Mouse (Mus musculus): ENCODE measurements around the gene Micall1.

Micall1 gene

GRCm38 (mm10) chr15:79097135-79097534 lies 11.6 kb upstream of the Micall1 start:
- no peak for DNase-seq (ENCODE audit: low spot score in 2 of 2)

GRCm38 (mm10) chr15:79097611-79098025 lies 11.1 kb upstream of the Micall1 start:
- no peak for DNase-seq (ENCODE audit: low spot score in 2 of 2)

GRCm38 (mm10) chr15:79098220-79098619 lies 10.5 kb upstream of the Micall1 start:
- DNase-seq (ENCODE audit: low spot score in 2 of 2): no peak

- no peak for DNase-seq (ENCODE audit: low spot score in 2 of 2)
Observed at GRCm38 (mm10) chr15:79098868-79099267, 9.8 kb upstream of the Micall1 start.

- DNase-seq (ENCODE audit: low spot score in 2 of 2): no peak
Observed at GRCm38 (mm10) chr15:79099456-79099855, 9.2 kb upstream of the Micall1 start.

- DNase-seq (ENCODE audit: low spot score in 2 of 2): no peak
Observed at GRCm38 (mm10) chr15:79100391-79100790, 8.3 kb upstream of the Micall1 start.

GRCm38 (mm10) chr15:79101531-79101930 lies 7.2 kb upstream of the Micall1 start:
- no peak for DNase-seq (ENCODE audit: low spot score in 2 of 2)

GRCm38 (mm10) chr15:79103264-79103663 lies 5.4 kb upstream of the Micall1 start:
- no peak for DNase-seq (ENCODE audit: low spot score in 2 of 2)

- DNase-seq (ENCODE audit: low spot score in 2 of 2): no peak
Observed at GRCm38 (mm10) chr15:79105804-79106203, 2.9 kb upstream of the Micall1 start.

GRCm38 (mm10) chr15:79107966-79108365 lies 732 bp upstream of the Micall1 start:
- no peak for DNase-seq (ENCODE audit: low spot score in 2 of 2)

- peak; percentile 38 to 51 for DNase-seq (ENCODE audit: low spot score in 2 of 2)
Observed at GRCm38 (mm10) chr15:79109321-79109934, 730 bp downstream of the Micall1 start.

- DNase-seq (ENCODE audit: low spot score in 2 of 2): no peak
Observed at GRCm38 (mm10) chr15:79110031-79110430, 1.3 kb downstream of the Micall1 start.

GRCm38 (mm10) chr15:79110528-79110927 lies 1.8 kb downstream of the Micall1 start:
- no peak for DNase-seq (ENCODE audit: low spot score in 2 of 2)

- no peak for DNase-seq (ENCODE audit: low spot score in 2 of 2)
Observed at GRCm38 (mm10) chr15:79111774-79112173, 3.1 kb downstream of the Micall1 start.

GRCm38 (mm10) chr15:79115276-79115675 lies 6.6 kb downstream of the Micall1 start:
- no peak for DNase-seq (ENCODE audit: low spot score in 2 of 2)

GRCm38 (mm10) chr15:79119491-79119890 lies 10.8 kb downstream of the Micall1 start:
- DNase-seq (ENCODE audit: low spot score in 2 of 2): no peak

GRCm38 (mm10) chr15:79122119-79122518 lies 13.4 kb downstream of the Micall1 start:
- no peak for DNase-seq (ENCODE audit: low spot score in 2 of 2)

GRCm38 (mm10) chr15:79122546-79122945 lies 13.8 kb downstream of the Micall1 start:
- DNase-seq (ENCODE audit: low spot score in 2 of 2): no peak

GRCm38 (mm10) chr15:79123751-79124150 lies 15.1 kb downstream of the Micall1 start:
- no peak for DNase-seq (ENCODE audit: low spot score in 2 of 2)

- DNase-seq (ENCODE audit: low spot score in 2 of 2): no peak
Observed at GRCm38 (mm10) chr15:79124331-79124875, 15.7 kb downstream of the Micall1 start.

- DNase-seq (ENCODE audit: low spot score in 2 of 2): peak; percentile 39 to 64
Observed at GRCm38 (mm10) chr15:79126217-79126932, 17.7 kb downstream of the Micall1 start.

- DNase-seq (ENCODE audit: low spot score in 2 of 2): no peak
Observed at GRCm38 (mm10) chr15:79127101-79127500, 18.4 kb downstream of the Micall1 start.

GRCm38 (mm10) chr15:79128208-79128607 lies 19.5 kb downstream of the Micall1 start:
- DNase-seq (ENCODE audit: low spot score in 2 of 2): peak in 1 of 2 experiments; percentile 41

Measured in spleen, postnatal 10 days (tissue).